Mouse (Mus musculus) ES-Bruce4 (cell line): ENCODE measurements around the gene Tlx2.

Experiments
- CTCF ChIP-seq: IDR thresholded peaks from one replicate; pipeline ENCODE4 v1.8.1; 2011; ENCODE audit warnings: low read depth, low read length
- EP300 ChIP-seq: IDR thresholded peaks from 2 replicates; pipeline ENCODE4 v1.6.1; 2011; ENCODE audit warnings: low read depth, low read length; ENCODE audit not compliant: insufficient read depth
- POLR2A ChIP-seq: IDR thresholded peaks from one replicate; pipeline ENCODE4 v1.8.1; 2011; ENCODE audit warnings: low read length; ENCODE audit not compliant: insufficient read depth

DNA sequence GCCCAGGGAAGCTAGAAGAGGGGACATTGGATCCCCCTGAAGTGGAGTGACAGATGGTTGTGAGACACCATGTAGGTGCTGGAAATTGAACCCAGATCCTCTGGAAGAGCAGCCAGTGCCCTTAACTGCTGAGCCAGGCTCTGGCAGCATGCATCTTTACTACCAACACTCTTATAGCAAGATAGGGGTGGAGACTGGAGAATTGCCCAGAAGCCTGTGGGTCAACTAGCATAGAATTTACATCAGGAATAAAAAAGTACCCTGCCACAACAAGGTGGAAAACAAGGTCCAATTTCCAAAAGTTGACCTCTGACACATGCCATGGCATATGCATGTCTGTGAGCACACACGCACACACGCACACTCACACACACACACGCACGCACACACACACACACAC is 44.9 kb downstream of the Tlx2 start:
- no peak for TF ChIP-seq POLR2A
- no peak for TF ChIP-seq CTCF
- no peak for TF ChIP-seq EP300
